8 mouse cellular contexts compared by ENCODE assay signal in the genomic region with DNA sequence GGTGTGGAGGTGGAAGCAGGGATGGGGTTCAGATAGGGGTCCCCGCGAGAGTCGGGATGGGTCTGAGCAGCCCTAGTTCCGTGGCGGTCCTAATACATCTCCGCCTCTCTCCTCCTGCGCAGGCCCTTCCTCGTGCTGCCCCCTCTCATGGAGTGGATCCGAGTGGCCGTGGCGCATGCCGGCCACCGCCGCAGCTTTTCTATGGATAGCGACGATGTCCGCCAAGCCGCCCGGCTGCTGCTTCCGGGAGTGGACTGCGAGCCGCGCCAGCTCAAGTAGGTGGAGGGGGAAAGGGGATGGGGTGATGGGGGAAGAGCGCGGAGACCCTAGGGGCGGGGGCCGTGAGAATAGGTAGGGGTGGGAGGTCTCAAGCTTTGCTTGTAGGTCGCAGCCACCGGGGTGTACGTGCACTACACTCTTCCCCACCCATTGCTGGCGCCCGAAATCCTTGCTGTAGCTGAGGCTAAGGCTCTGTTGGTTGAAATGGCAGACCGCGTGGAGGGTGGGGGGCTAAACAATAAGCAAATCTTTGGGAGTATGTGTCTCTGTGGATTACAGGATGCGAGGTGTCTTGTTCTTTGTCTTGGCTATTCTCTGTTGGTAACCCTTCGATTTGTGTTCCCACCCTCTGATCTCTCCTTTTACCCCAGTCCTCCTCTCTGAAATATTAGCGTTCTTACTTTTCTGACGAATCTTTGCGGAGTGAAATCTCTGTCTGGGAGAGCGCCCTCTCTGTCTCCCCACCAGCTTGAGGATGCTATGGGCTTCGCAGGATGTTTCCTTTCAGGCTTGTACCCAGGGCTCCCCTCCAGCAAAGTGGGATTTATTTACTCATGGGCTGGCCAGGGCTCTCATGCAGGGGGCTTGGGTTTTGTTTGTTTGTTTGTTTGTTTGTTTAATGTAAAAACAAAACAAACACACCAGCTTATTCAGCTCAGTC.
A peak's percentile ranks its signal among the peaks of the same experiment; 100 is the strongest.
DNase-seq lines count a peak whose midpoint lies in the region; ATAC-seq and TF ChIP-seq lines count a peak whose summit lies in the region.

No protein-coding gene starts in this region.

- H3K9ac ChIP-seq in heart, embryonic 16.5 days (ENCODE audit: low read length): peak overlapping the region; percentile 54
- no peak overlapping the region for H3K9ac ChIP-seq in liver, embryonic 13.5 days

- TF ChIP-seq CTCF in small intestine, adult 2 months (IDR thresholded peaks at IDR 0.05; ENCODE audit: extremely low read depth, insufficient read length, insufficient replicate concordance, low read depth, low read length): no peak

- TF ChIP-seq POLR2A in small intestine, adult 2 months (IDR thresholded peaks at IDR 0.05; ENCODE audit: low read depth, low read length): no peak

- no peaks in the 10 kb centered on the region for H3K9me3 ChIP-seq in heart, embryonic 16.5 days (replicated peaks; ENCODE audit: control insufficient read depth, low read length)
- no peaks in the 10 kb centered on the region for H3K9me3 ChIP-seq in liver, embryonic 13.5 days (replicated peaks)

- 2% methylated on average over 41 of the region's 41 CpGs for WGBS in heart, embryonic 16.5 days
- WGBS in liver, embryonic 13.5 days (ENCODE audit: insufficient replicate concordance): 3% methylated on average over 40 of the region's 41 CpGs
- 5% methylated on average over 41 of the region's 41 CpGs for WGBS in small intestine, adult 2 months

- ATAC-seq in heart, embryonic 16.5 days (replicated peaks; ENCODE audit: extremely low read depth, insufficient read depth, low FRiP score): peak; percentile 23; the same call in 1 of the 2 replicates
- no peak for ATAC-seq in liver, embryonic 13.5 days (ENCODE audit: low read depth)

- DNase-seq in cerebellum, adult 11 months: peak; percentile 20
- no peak for DNase-seq in cerebellum, adult 8-10 months
- DNase-seq in right cerebral cortex, postnatal 14 days: peak; percentile 14
- DNase-seq in right cerebral cortex, postnatal 25 days: no peak
- DNase-seq in liver, embryonic 13.5 days: no peak
- no peak for DNase-seq in frontal cortex, postnatal 14 days (ENCODE audit: low spot score in 2 of 2)

- peak overlapping the region; percentile 75 for H3K4me2 ChIP-seq in heart, embryonic 16.5 days (ENCODE audit: low read depth, low read length)
- peak overlapping the region; percentile 52 for H3K4me2 ChIP-seq in liver, embryonic 13.5 days

- H3K4me1 ChIP-seq in heart, embryonic 16.5 days (ENCODE audit: control insufficient read depth, insufficient read depth, low read length): peaks cover 3% of the 10 kb centered on the region; the same call in 1 of the 2 replicates
- H3K4me1 ChIP-seq in liver, embryonic 13.5 days (replicated peaks): no peaks in the 10 kb centered on the region; the same call in 1 of the 2 replicates
- H3K4me1 ChIP-seq in small intestine, adult 2 months (ENCODE audit: control insufficient read depth, insufficient read depth, insufficient read length, low read length): no peaks in the 10 kb centered on the region; the same call in 1 of the 2 replicates

- H3K36me3 ChIP-seq in heart, embryonic 16.5 days (ENCODE audit: control insufficient read depth, insufficient read depth): no peaks in the 10 kb centered on the region
- H3K36me3 ChIP-seq in liver, embryonic 13.5 days: no peaks in the 10 kb centered on the region
- no peaks in the 10 kb centered on the region for H3K36me3 ChIP-seq in small intestine, adult 2 months (ENCODE audit: control insufficient read depth, insufficient read depth, low read length)

- no peak overlapping the region for H3K27ac ChIP-seq in heart, embryonic 16.5 days (ENCODE audit: low read length)
- no peak overlapping the region for H3K27ac ChIP-seq in liver, embryonic 13.5 days
- no peak overlapping the region for H3K27ac ChIP-seq in small intestine, adult 2 months (ENCODE audit: insufficient read depth, low read depth, low read length)

- H3K4me3 ChIP-seq in heart, embryonic 16.5 days (ENCODE audit: low read length): peak overlapping the region; percentile 31
- peak overlapping the region; percentile 30; the same call in 1 of the 2 replicates for H3K4me3 ChIP-seq in liver, embryonic 13.5 days (replicated peaks)
- peak overlapping the region; percentile 23 for H3K4me3 ChIP-seq in small intestine, adult 2 months (ENCODE audit: low read depth, low read length)

- peaks cover 9% of the 10 kb centered on the region; the same call in 1 of the 2 replicates for H3K27me3 ChIP-seq in heart, embryonic 16.5 days (ENCODE audit: control insufficient read depth, insufficient read depth, low read length)
- peaks cover 18% of the 10 kb centered on the region for H3K27me3 ChIP-seq in liver, embryonic 13.5 days
- no peaks in the 10 kb centered on the region; the same call in none of the 2 replicates for H3K27me3 ChIP-seq in small intestine, adult 2 months (ENCODE audit: control insufficient read depth, insufficient read depth, low read length)

Comparison
In these comparisons a context has a peak if more than half of its experiments do, and no peak if none do; other contexts are left out.
1. DNase-seq: peak in cerebellum, adult 11 months (single experiment) and right cerebral cortex, postnatal 14 days (single experiment); none in cerebellum, adult 8-10 months (single experiment), right cerebral cortex, postnatal 25 days (single experiment), liver, embryonic 13.5 days (single experiment) and frontal cortex, postnatal 14 days (0 of 2).
2. Peak in every context shown above with its lines, with median percentiles within 50 percentile points of each other: H3K4me3 ChIP-seq.